Mouse (Mus musculus): ENCODE measurements around the gene Car10.
"Not testable (repeated sequence)": the region's sequence is repeated elsewhere in the genome, so short reads cannot be mapped to it uniquely, and the experiment has no call there.

Gene Car10

GRCm38 (mm10) chr11:93173533-93174308 lies 75.9 kb downstream of the Car10 start:
- no peak for DNase-seq

- DNase-seq, result no peak
Measured at GRCm38 (mm10) chr11:93185477-93185876, 87.6 kb downstream of the Car10 start.

- no peak for DNase-seq
Measured at GRCm38 (mm10) chr11:93186163-93186562, 88.3 kb downstream of the Car10 start.

GRCm38 (mm10) chr11:93188621-93189020 lies 90.8 kb downstream of the Car10 start:
- DNase-seq, result no peak

- DNase-seq, result no peak
Measured at GRCm38 (mm10) chr11:93200046-93200445, 102.2 kb downstream of the Car10 start.

- DNase-seq, result no peak
Measured at GRCm38 (mm10) chr11:93217457-93217856, 119.6 kb downstream of the Car10 start.

- DNase-seq, result no peak
Measured at GRCm38 (mm10) chr11:93230057-93230456, 132.2 kb downstream of the Car10 start.

- no peak for DNase-seq
Measured at GRCm38 (mm10) chr11:93249771-93250265, 152.0 kb downstream of the Car10 start.

GRCm38 (mm10) chr11:93251766-93252165 lies 153.9 kb downstream of the Car10 start:
- no peak for DNase-seq

GRCm38 (mm10) chr11:93263979-93264378 lies 166.2 kb downstream of the Car10 start:
- DNase-seq, result no peak

GRCm38 (mm10) chr11:93272016-93272415 lies 174.2 kb downstream of the Car10 start:
- DNase-seq, result no peak

GRCm38 (mm10) chr11:93273906-93274305 lies 176.1 kb downstream of the Car10 start:
- no peak for DNase-seq

- no peak for DNase-seq
Measured at GRCm38 (mm10) chr11:93293661-93294060, 195.8 kb downstream of the Car10 start.

GRCm38 (mm10) chr11:93309981-93310380 lies 212.2 kb downstream of the Car10 start:
- DNase-seq, result no peak

GRCm38 (mm10) chr11:93337756-93338155 lies 239.9 kb downstream of the Car10 start:
- no peak for DNase-seq

- DNase-seq, result no peak
Measured at GRCm38 (mm10) chr11:93343961-93344360, 246.1 kb downstream of the Car10 start.

- no peak for DNase-seq
Measured at GRCm38 (mm10) chr11:93344869-93345268, 247.0 kb downstream of the Car10 start.

- peak; percentile 2 for DNase-seq
Measured at GRCm38 (mm10) chr11:93361576-93361975, 263.7 kb downstream of the Car10 start.

- DNase-seq, result no peak
Measured at GRCm38 (mm10) chr11:93364171-93364570, 266.3 kb downstream of the Car10 start.

- no peak for DNase-seq
Measured at GRCm38 (mm10) chr11:93367244-93367643, 269.4 kb downstream of the Car10 start.

GRCm38 (mm10) chr11:93367740-93368139 lies 269.9 kb downstream of the Car10 start:
- DNase-seq, result no peak

- DNase-seq, result no peak
Measured at GRCm38 (mm10) chr11:93373697-93374354, 276.0 kb downstream of the Car10 start.

GRCm38 (mm10) chr11:93391159-93391558 lies 293.3 kb downstream of the Car10 start:
- no peak for DNase-seq

GRCm38 (mm10) chr11:93393371-93393770 lies 295.5 kb downstream of the Car10 start:
- not testable (repeated sequence) for DNase-seq
